Mouse (Mus musculus) liver, adult 2 months (tissue): ENCODE data around the gene Kdm5a. TPM values are rescaled to one million over a fixed set of nuclear protein-coding genes. Genes with fewer than 3 reads are reported as not detected.

ENCODE experiments used
- DNase-seq: peaks from one replicate; pipeline ENCODE4 v3.0.0-alpha.2; 2011; ENCODE audit warnings: low read depth, low spot score; ENCODE audit errors: extremely low read depth
- H3K27ac ChIP-seq: fragments of 200-500 bp; replicated peaks from 2 replicates; pipeline ENCODE4 v1.5.1; 2012; ENCODE audit warnings: low read depth, mild to moderate bottlenecking, control low read depth, inconsistent platforms, low read length; ENCODE audit not compliant: insufficient read depth
- H3K27me3 ChIP-seq: fragments of 200-500 bp; 2 replicates; pipeline ENCODE4 v1.6.1; 2012; ENCODE audit warnings: mild to moderate bottlenecking, moderate library complexity, low read length, inconsistent platforms; ENCODE audit not compliant: control insufficient read depth, insufficient read depth
- H3K36me3 ChIP-seq: fragments of 200-500 bp; 2 replicates; pipeline ENCODE4 v1.6.1; 2012; ENCODE audit warnings: low read length, inconsistent platforms; ENCODE audit not compliant: control insufficient read depth, insufficient read depth
- H3K4me1 ChIP-seq: fragments of 200-500 bp; 2 replicates; pipeline ENCODE4 v1.6.1; 2011; ENCODE audit warnings: low read length; ENCODE audit not compliant: control insufficient read depth, insufficient read depth
- H3K4me3 ChIP-seq: fragments of 200-500 bp; 2 replicates; pipeline ENCODE4 v1.5.1; 2011; ENCODE audit warnings: low read depth, mild to moderate bottlenecking, control low read depth, low read length, moderate library complexity; ENCODE audit not compliant: insufficient read depth
- H3K79me2 ChIP-seq: fragments of 200-500 bp; 2 replicates; pipeline ENCODE4 v1.6.1; 2012; ENCODE audit warnings: inconsistent platforms, mild to moderate bottlenecking, low read length, moderate library complexity; ENCODE audit not compliant: control insufficient read depth, insufficient read depth
- H3K9ac ChIP-seq: fragments of 200-500 bp; 2 replicates; pipeline ENCODE4 v1.6.1; 2012; ENCODE audit warnings: low read depth, mild to moderate bottlenecking, control low read depth, inconsistent platforms, low read length
- CTCF ChIP-seq: fragments of 200-500 bp; IDR thresholded peaks from 2 replicates; pipeline ENCODE4 v1.5.1; 2011; ENCODE audit warnings: low read depth, low read length, control low read depth
- POLR2A ChIP-seq: fragments of 200-500 bp; IDR thresholded peaks from 2 replicates; pipeline ENCODE4 v1.6.1; 2011; ENCODE audit warnings: low read length, control low read depth; ENCODE audit not compliant: insufficient read depth; ENCODE audit errors: extremely low read depth
- WGBS: fragments of 180-500 bp; shearing (Covaris S2); methylation state at CpG from one replicate; pipeline ENCODE4 v1.1.7; 2018; 5-methylcytosine and 5-hydroxymethylcytosine counted together
- polyA plus RNA-seq: library from polyadenylated mRNA; depleted of rRNA; stranded (reverse); fragments of >200 nt; gene quantifications from 2 replicates; pipeline ENCODE4 v1.2.3, GENCODE M21; 2012; rRNA removed
- total RNA-seq: library from RNA; depleted of rRNA; stranded (reverse); fragments of >200 nt; gene quantifications from 2 replicates; pipeline ENCODE4 v1.2.3, GENCODE M21; 2014; rRNA removed

Kdm5a gene
- 20.8 and 24.2 TPM in 2 replicates for total RNA-seq
- 1.7 and 2.2 TPM in 2 replicates for polyA plus RNA-seq

- under 1% methylated on average over 71 of the region's 71 CpGs for WGBS
- TF ChIP-seq CTCF: no peak; the same call in 1 of the 2 replicates
- TF ChIP-seq POLR2A: peak; percentile 83
- H3K79me2 ChIP-seq: peaks cover 19% of the 10 kb centered on the region; the same call in 1 of the 2 replicates
These were observed at the start of gene Kdm5a, which contains the start of gene Ccdc77 for GRCm38 (mm10) chr6:120363688-120364522. Kdm5a (plus strand) TSS chr6:120364124. Ccdc77 (minus strand) TSS chr6:120364374.

GRCm38 (mm10) chr6:120318303-120318940 lies 45.5 kb upstream of the Kdm5a start:
- peak; percentile 71 for DNase-seq
- 39% methylated on average over 11 of the region's 11 CpGs for WGBS
- no peaks in the 10 kb centered on the region for H3K79me2 ChIP-seq
- no peak overlapping the region for H3K9ac ChIP-seq
- H3K27ac ChIP-seq: no peak overlapping the region
- no peak overlapping the region for H3K4me3 ChIP-seq
- no peak for TF ChIP-seq CTCF
- peaks cover 4% of the 10 kb centered on the region for H3K4me1 ChIP-seq
- H3K27me3 ChIP-seq: no peaks in the 10 kb centered on the region
- no peaks in the 10 kb centered on the region for H3K36me3 ChIP-seq

More at GRCm38 (mm10) chr6:120363688-120364522, at the start of gene Kdm5a, which contains the start of gene Ccdc77:
- Histone ChIP-seq H3K27ac (peak within 1 kb of the TSS; percentile 98), H3K4me3 (peak within 1 kb of the TSS; percentile 93), H3K36me3 (peaks cover 16% of the 10 kb centered on the region), H3K4me1 (peaks cover 12% of the 10 kb centered on the region), H3K27me3 (no peaks in the 10 kb centered on the region), H3K9ac (peak within 1 kb of the TSS; percentile 91)
- DNase-seq: peak; percentile 94

- TF ChIP-seq CTCF (no peak), POLR2A (no peak)
- WGBS: 59% methylated on average over 9 of the region's 9 CpGs
These were observed 44.8 kb upstream of the Kdm5a start for GRCm38 (mm10) chr6:120319129-120319528.

GRCm38 (mm10) chr6:120320369-120320768 lies 43.6 kb upstream of the Kdm5a start:
- no peak overlapping the region for H3K4me3 ChIP-seq
- H3K9ac ChIP-seq: no peak overlapping the region
- no peaks in the 10 kb centered on the region for H3K79me2 ChIP-seq
- DNase-seq: no peak
- peaks cover 4% of the 10 kb centered on the region for H3K4me1 ChIP-seq
- H3K27me3 ChIP-seq: no peaks in the 10 kb centered on the region
- WGBS: 77% methylated on average over 2 of the region's 2 CpGs
- no peaks in the 10 kb centered on the region for H3K36me3 ChIP-seq
- H3K27ac ChIP-seq: no peak overlapping the region
- TF ChIP-seq CTCF: no peak
- TF ChIP-seq POLR2A: no peak

More at GRCm38 (mm10) chr6:120319129-120319528, 44.8 kb upstream of the Kdm5a start:
- Histone ChIP-seq H3K27me3 (no peaks in the 10 kb centered on the region), H3K36me3 (no peaks in the 10 kb centered on the region), H3K27ac (no peak overlapping the region), H3K79me2 (no peaks in the 10 kb centered on the region), H3K4me1 (peaks cover 4% of the 10 kb centered on the region), H3K4me3 (no peak overlapping the region), H3K9ac (no peak overlapping the region)
- DNase-seq: no peak

- Histone ChIP-seq H3K4me1 (no peaks in the 10 kb centered on the region), H3K9ac (no peak overlapping the region), H3K36me3 (peaks cover 1% of the 10 kb centered on the region; the same call in 1 of the 2 replicates), H3K27me3 (no peaks in the 10 kb centered on the region), H3K79me2 (no peaks in the 10 kb centered on the region), H3K4me3 (no peak overlapping the region), H3K27ac (no peak overlapping the region)
- 37% methylated on average over 6 of the region's 6 CpGs for WGBS
- TF ChIP-seq POLR2A (no peak), CTCF (peak; percentile 67; the same call in 1 of the 2 replicates)
- peak; percentile 78 for DNase-seq
These were observed 39.5 kb upstream of the Kdm5a start for GRCm38 (mm10) chr6:120324295-120324927.
